Mouse (Mus musculus) ES-Bruce4 (cell line): Measurements from ENCODE around the gene Olfr555. TPM values are rescaled to one million over a fixed set of nuclear protein-coding genes. Genes with fewer than 3 reads are reported as not detected.

Source experiments
- H3K27ac ChIP-seq: 2 replicates; pipeline ENCODE4 v1.5.1; 2012; ENCODE audit warnings: low read length, inconsistent platforms; ENCODE audit not compliant: insufficient read depth
- H3K27me3 ChIP-seq: 2 replicates; pipeline ENCODE4 v1.6.1; 2012; ENCODE audit warnings: mild to moderate bottlenecking, low read length, inconsistent platforms; ENCODE audit not compliant: control insufficient read depth, poor library complexity, insufficient read depth, severe bottlenecking
- H3K36me3 ChIP-seq: 2 replicates; pipeline ENCODE4 v1.6.1; 2012; ENCODE audit warnings: inconsistent platforms, mild to moderate bottlenecking, low read length, moderate library complexity; ENCODE audit not compliant: control insufficient read depth, poor library complexity, insufficient read depth, severe bottlenecking
- H3K4me1 ChIP-seq: one replicate; pipeline ENCODE4 v1.8.1; 2011; ENCODE audit warnings: low read length; ENCODE audit not compliant: control insufficient read depth, insufficient read depth
- H3K4me3 ChIP-seq: 2 replicates; pipeline ENCODE4 v1.5.1; 2011; ENCODE audit warnings: low read depth, mild to moderate bottlenecking, low read length
- H3K9ac ChIP-seq: 2 replicates; pipeline ENCODE4 v1.6.1; 2012; ENCODE audit warnings: low read depth, mild to moderate bottlenecking, inconsistent platforms; ENCODE audit not compliant: poor library complexity, severe bottlenecking
- H3K9me3 ChIP-seq: replicated peaks from 2 replicates; pipeline ENCODE4 v1.6.1; 2012; ENCODE audit warnings: mild to moderate bottlenecking, low read length, inconsistent platforms; ENCODE audit not compliant: control insufficient read depth, poor library complexity, insufficient read depth, severe bottlenecking
- CTCF ChIP-seq: IDR thresholded peaks from one replicate; pipeline ENCODE4 v1.8.1; 2011; ENCODE audit warnings: low read depth, low read length
- EP300 ChIP-seq: IDR thresholded peaks from 2 replicates; pipeline ENCODE4 v1.6.1; 2011; ENCODE audit warnings: low read depth, low read length; ENCODE audit not compliant: insufficient read depth
- POLR2A ChIP-seq: IDR thresholded peaks from one replicate; pipeline ENCODE4 v1.8.1; 2011; ENCODE audit warnings: low read length; ENCODE audit not compliant: insufficient read depth
- polyA plus RNA-seq: library from polyadenylated mRNA; stranded (reverse); fragments of >200 nt; gene quantifications from 2 replicates; pipeline ENCODE4 v1.2.4, GENCODE M21; 2011; ENCODE audit warnings: low read depth; ENCODE audit not compliant: missing spikeins, insufficient read depth, insufficient read length

Olfr555 gene
- polyA plus RNA-seq, 1 experiment, result not detected

GRCm38 (mm10) chr7:102698461-102698860 lies 39.8 kb downstream of the Olfr555 start:
- TF ChIP-seq POLR2A, result no peak
- TF ChIP-seq EP300, result no peak
- TF ChIP-seq CTCF, result no peak
- H3K4me1 ChIP-seq, result no peaks in the 10 kb centered on the region
- no peaks in the 10 kb centered on the region for H3K27me3 ChIP-seq
- no peak overlapping the region for H3K9ac ChIP-seq
- no peaks in the 10 kb centered on the region for H3K9me3 ChIP-seq
- no peak overlapping the region for H3K4me3 ChIP-seq
- H3K36me3 ChIP-seq, result no peaks in the 10 kb centered on the region
- H3K27ac ChIP-seq, result no peak overlapping the region

GRCm38 (mm10) chr7:102701915-102702314 lies 43.3 kb downstream of the Olfr555 start, which contains the start of gene Olfr558:
Olfr558 (plus strand) TSS chr7:102702215.
- H3K4me3 ChIP-seq, result no peak within 1 kb of the TSS
- H3K27me3 ChIP-seq, result no peaks in the 10 kb centered on the region
- no peaks in the 10 kb centered on the region for H3K36me3 ChIP-seq
- TF ChIP-seq EP300 (no peak), POLR2A (no peak), CTCF (no peak)
- H3K9ac ChIP-seq, result no peak within 1 kb of the TSS
- no peaks in the 10 kb centered on the region for H3K4me1 ChIP-seq
- H3K27ac ChIP-seq, result no peak within 1 kb of the TSS
- H3K9me3 ChIP-seq, result no peaks in the 10 kb centered on the region

Other genes starting within 250 kb of the Olfr555 start
- gene Rrm1, start 217.1 kb upstream of the Olfr555 start, polyA plus RNA-seq, result 157 and 167 TPM in 2 replicates
- gene Olfr543, start 177.1 kb upstream of the Olfr555 start, polyA plus RNA-seq, result not detected in 2 replicates
- not detected in 2 replicates for gene Olfr544, start 170.5 kb upstream of the Olfr555 start, polyA plus RNA-seq
- gene Olfr545, start 159.2 kb upstream of the Olfr555 start, polyA plus RNA-seq, result not detected in 2 replicates
- not detected in 2 replicates for gene Olfr547, start 124.1 kb upstream of the Olfr555 start, polyA plus RNA-seq
- not detected in 2 replicates for gene Olfr548-ps1, start 117.9 kb upstream of the Olfr555 start, polyA plus RNA-seq
- gene Olfr549, start 109.0 kb upstream of the Olfr555 start, polyA plus RNA-seq, result not detected in 2 replicates
- 8.6 and 9.9 TPM in 2 replicates for gene Trim21, start 93.3 kb upstream of the Olfr555 start, polyA plus RNA-seq
- gene Olfr550, start 87.4 kb upstream of the Olfr555 start, polyA plus RNA-seq, result not detected in 2 replicates
- gene Olfr551, start 66.9 kb upstream of the Olfr555 start, polyA plus RNA-seq, result not detected in 2 replicates
- gene Olfr552, start 61.1 kb upstream of the Olfr555 start, polyA plus RNA-seq, result not detected in 2 replicates
- gene Olfr553, start 40.6 kb upstream of the Olfr555 start, polyA plus RNA-seq, result not detected in 2 replicates
- gene Olfr554, start 20.4 kb upstream of the Olfr555 start, polyA plus RNA-seq, result not detected in 2 replicates
- not detected in 2 replicates for gene Olfr556, start 6.1 kb downstream of the Olfr555 start, polyA plus RNA-seq
- 7.6 and 9.9 TPM in 2 replicates for gene Trim68, start 28.5 kb downstream of the Olfr555 start, polyA plus RNA-seq
- not detected in 2 replicates for gene Olfr557, start 37.1 kb downstream of the Olfr555 start, polyA plus RNA-seq
- gene Olfr558, start 43.4 kb downstream of the Olfr555 start, polyA plus RNA-seq, result not detected in 2 replicates
- gene Olfr33, start 60.2 kb downstream of the Olfr555 start, polyA plus RNA-seq, result not detected in 2 replicates
- gene Olfr559, start 68.7 kb downstream of the Olfr555 start, polyA plus RNA-seq, result not detected in 2 replicates
- not detected in 2 replicates for gene Olfr560, start 100.5 kb downstream of the Olfr555 start, polyA plus RNA-seq
- gene Olfr78, start 100.6 kb downstream of the Olfr555 start, polyA plus RNA-seq, result not detected in 2 replicates
- not detected in 2 replicates for gene Olfr561, start 112.4 kb downstream of the Olfr555 start, polyA plus RNA-seq
- gene Olfr564, start 144.7 kb downstream of the Olfr555 start, polyA plus RNA-seq, result not detected in 2 replicates
- not detected in 2 replicates for gene Olfr566, start 199.9 kb downstream of the Olfr555 start, polyA plus RNA-seq
- not detected in 2 replicates for gene Olfr568, start 218.3 kb downstream of the Olfr555 start, polyA plus RNA-seq
- not detected in 2 replicates for gene Olfr569, start 232.1 kb downstream of the Olfr555 start, polyA plus RNA-seq
- not detected in 2 replicates for gene Olfr570, start 235.8 kb downstream of the Olfr555 start, polyA plus RNA-seq